Mouse (Mus musculus): ENCODE measurements around the gene Alkal2.

- peak; percentile 51 for TF ChIP-seq POLR2A (IDR thresholded peaks at IDR 0.05; ENCODE audit: low read depth, low read length)
- TF ChIP-seq CTCF (conservative IDR thresholded peaks at IDR 0.05; ENCODE audit: insufficient read depth, insufficient read length, low read depth, low read length): no peak
Observed at GRCm38 (mm10) chr12:30911261-30912047, 27.3 kb downstream of the Alkal2 start, which contains the start of the genes Acp1 and Sh3yl1.

Measured in kidney, adult 2 months (tissue).